18 mouse cellular contexts compared by ENCODE assay signal in genomic region chr3:41288066-41288465, GRCm38 (mm10).
"Had no signal": no experiment of that assay in that cellular context is flagged by ENCODE, and none has a peak within 500 bp of the region (broad histone marks: within the 10 kb centered on the region; RNA-seq: fewer than 3 reads in every experiment).

No protein-coding gene starts in this region.

- H3K27ac ChIP-seq: lung, embryonic 15.5 days; midbrain, embryonic 10.5 days; midbrain, embryonic 12.5 days; neural tube, embryonic 12.5 days; stomach, embryonic 15.5 days; stomach, postnatal 0 days had no signal

- ATAC-seq: lung, postnatal 0 days; midbrain, embryonic 16.5 days had no signal

- H3K4me3 ChIP-seq: lung, embryonic 15.5 days; midbrain, embryonic 10.5 days; midbrain, embryonic 12.5 days; neural tube, embryonic 12.5 days; stomach, embryonic 15.5 days had no signal

- H3K4me1 ChIP-seq: midbrain, embryonic 12.5 days had no signal

- DNase-seq: lung, adult 18-20 months; lung, postnatal 14 days; lung, postnatal 36 days; midbrain, embryonic 14.5 days; right cerebral cortex, adult 18-20 months; right cerebral cortex, postnatal 25 days; right cerebral cortex, postnatal 4 days; thymus, adult 2 months; thymus, postnatal 25 days; thymus, postnatal 4 days had no signal
